Mouse (Mus musculus): Measurements from ENCODE around the gene Shisa9.

DNA sequence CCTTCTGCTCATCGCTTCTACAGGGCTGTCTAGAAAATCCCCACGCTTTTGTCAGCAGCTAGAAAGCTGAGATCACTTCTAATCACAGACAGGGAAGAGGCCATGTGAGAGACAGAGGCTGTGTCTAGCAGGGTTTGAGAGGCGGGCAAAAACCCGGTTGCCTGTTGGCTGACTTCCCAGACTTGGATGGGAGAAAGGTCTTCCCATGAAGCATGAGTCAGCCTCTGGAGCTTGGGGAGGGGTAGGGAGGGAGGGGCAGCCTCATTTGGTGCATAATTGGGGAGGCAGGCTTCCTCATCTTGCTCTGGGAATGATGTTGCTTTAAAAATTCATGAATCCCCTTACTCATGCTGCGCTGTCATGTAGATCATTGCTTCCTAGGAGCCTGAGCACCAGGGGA lies 57.0 kb downstream of the Shisa9 start:
- no peak for TF ChIP-seq POLR2A (IDR thresholded peaks at IDR 0.05; ENCODE audit: low read depth, low read length)
- no peak for TF ChIP-seq CTCF (IDR thresholded peaks at IDR 0.05; ENCODE audit: extremely low read depth, insufficient read depth, insufficient read length, insufficient replicate concordance)

Data from spleen, adult 2 months (tissue).